Mouse (Mus musculus): ENCODE measurements around the gene Col9a1.

Col9a1 gene

GRCm38 (mm10) chr1:24292515-24292914 lies 115.1 kb downstream of the Col9a1 start:
- no peak for DNase-seq (ENCODE audit: low read depth, low spot score)

DNA sequence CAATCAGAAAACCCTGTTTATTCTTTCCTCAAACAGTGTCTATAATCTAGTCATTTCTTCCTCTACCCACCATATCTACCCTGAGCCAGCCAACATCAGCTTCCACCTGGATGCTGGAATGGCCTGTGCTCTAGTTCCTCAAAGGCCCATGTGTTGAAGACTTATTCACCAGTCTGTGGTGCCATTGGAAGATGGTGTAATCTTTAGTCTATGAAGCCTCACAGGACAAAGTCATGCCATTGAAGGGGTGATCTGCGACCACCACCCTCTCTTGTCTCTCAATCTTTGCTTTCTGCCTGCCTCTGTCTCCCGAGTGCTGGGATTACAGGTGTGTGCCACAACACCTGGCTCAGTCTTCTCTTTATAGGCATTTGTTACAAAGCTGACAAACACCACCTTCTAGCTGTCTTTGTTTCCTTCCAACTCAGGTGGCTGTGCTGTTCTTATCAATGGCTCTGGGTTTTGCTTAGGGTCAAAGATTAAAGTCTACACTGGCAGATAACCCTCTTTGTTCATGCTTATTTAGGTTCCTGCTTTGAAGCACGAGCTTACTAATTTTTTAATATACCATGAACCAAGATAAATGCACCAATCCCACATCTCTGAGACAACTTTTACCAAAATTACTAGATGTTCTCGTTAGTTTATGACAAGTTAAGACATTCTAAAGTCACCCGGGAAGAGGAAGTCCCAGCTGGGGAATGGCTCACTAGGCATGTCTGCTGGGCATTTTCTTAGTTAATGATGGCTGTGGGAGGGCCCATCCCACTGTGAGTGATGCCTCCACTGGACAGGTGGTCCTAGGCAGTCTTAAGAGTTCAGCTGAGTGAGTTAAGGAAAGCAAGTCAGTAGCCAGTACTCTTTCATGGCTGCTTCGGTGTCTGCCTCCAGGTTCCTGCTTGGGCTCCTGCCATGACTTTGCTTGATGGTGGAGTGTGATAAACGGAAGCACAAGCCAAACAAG lies 117.9 kb downstream of the Col9a1 start:
- DNase-seq (ENCODE audit: low read depth, low spot score), result no peak

DNA sequence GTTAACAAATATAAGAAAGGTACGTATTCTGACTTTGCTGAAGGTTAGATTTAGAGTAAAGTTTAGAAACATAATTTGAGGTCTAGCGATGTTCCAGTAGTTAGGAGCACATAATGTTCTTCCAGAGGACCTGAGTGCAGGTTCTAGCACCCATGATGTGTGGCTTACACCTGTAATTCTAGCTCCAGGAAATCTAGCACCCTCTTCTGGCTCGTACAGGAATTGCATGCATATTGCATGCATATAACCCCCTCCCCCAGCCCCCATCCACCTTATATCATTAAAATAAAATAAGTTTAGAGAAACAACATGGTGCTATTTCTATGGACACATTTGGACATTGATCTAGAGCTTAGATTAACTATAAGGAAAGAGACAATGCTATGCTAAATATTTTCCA lies 123.3 kb downstream of the Col9a1 start:
- no peak for DNase-seq (ENCODE audit: low read depth, low spot score)

Measured in mesoderm, embryonic 11.5 days (tissue).